Mouse (Mus musculus): ENCODE results near the gene Kdelr2.
"Not testable (repeated sequence)": the region's sequence is repeated elsewhere in the genome, so short reads cannot be mapped to it uniquely, and the experiment has no call there.

DNA sequence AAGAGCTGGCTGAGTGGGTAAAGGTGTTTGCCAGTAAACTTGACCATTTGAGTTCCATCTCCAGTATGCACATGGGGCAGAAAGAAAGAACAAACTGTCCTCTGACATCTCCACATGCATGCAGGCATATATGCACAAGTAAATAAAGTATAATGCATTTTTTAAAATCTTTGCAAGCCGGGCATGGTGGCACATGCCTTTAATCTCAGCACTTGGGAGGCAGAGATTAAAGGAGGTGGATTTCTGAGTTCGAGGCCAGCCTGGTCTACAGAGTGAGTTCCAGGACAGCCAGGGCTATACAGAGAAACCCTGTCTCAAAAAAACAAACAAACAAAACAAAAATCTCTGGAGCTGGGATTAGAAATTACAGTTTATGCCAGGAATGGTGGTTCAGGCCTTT lies 8.7 kb upstream of the Kdelr2 start:
- not testable (repeated sequence) for TF ChIP-seq POLR2AphosphoS2 (IDR thresholded peaks at IDR 0.05; ENCODE audit: low read length); CTCF (IDR thresholded peaks at IDR 0.05 in 2 of 3, conservative IDR thresholded peaks at IDR 0.05 in 1 of 3; ENCODE audit: control insufficient read depth in 1 of 3, insufficient read depth in 1 of 3, low read depth in 2 of 3, low read length in 3 of 3, poor library complexity in 1 of 3, severe bottlenecking in 1 of 3); ZNF384 (IDR thresholded peaks at IDR 0.05; ENCODE audit: low read depth, low read length); MAFK (IDR thresholded peaks at IDR 0.05; ENCODE audit: borderline replicate concordance, low read depth, low read length); POLR2A (IDR thresholded peaks at IDR 0.05; ENCODE audit: control insufficient read depth in 1 of 2, insufficient read depth in 1 of 2, low read depth in 1 of 2, low read length in 2 of 2, poor library complexity in 1 of 2); RAD21 (IDR thresholded peaks at IDR 0.05; ENCODE audit: low read depth, low read length); MEF2A (IDR thresholded peaks at IDR 0.05; ENCODE audit: extremely low read depth, insufficient replicate concordance, low read depth, low read length, poor library complexity, severe bottlenecking); USF2 (IDR thresholded peaks at IDR 0.05; ENCODE audit: borderline replicate concordance in 1 of 2, insufficient read depth in 1 of 2, low read depth in 1 of 2, low read length in 2 of 2); POLR2AphosphoS5 (IDR thresholded peaks at IDR 0.05; ENCODE audit: borderline replicate concordance, low read depth, low read length); CHD2 (IDR thresholded peaks at IDR 0.05; ENCODE audit: low read length); NELFE (IDR thresholded peaks at IDR 0.05; ENCODE audit: low read depth, low read length); ZC3H11A (IDR thresholded peaks at IDR 0.05; ENCODE audit: low read depth, low read length); EP300 (IDR thresholded peaks at IDR 0.05; ENCODE audit: low read depth in 1 of 2, low read length in 2 of 2)

All from MEL (cell line).